Mouse (Mus musculus): ENCODE measurements around the gene Ficd. TPM values are rescaled to one million over a fixed set of nuclear protein-coding genes. Genes with fewer than 3 reads are reported as not detected.

The Ficd gene
- polyA plus RNA-seq, 1 experiment from 2014 or later = 3.8 TPM

GRCm38 (mm10) chr5:113736113-113736502 lies 505 bp downstream of the Ficd start:
- Histone ChIP-seq H3K9me3 (ENCODE audit: control insufficient read depth, low read length) (no peaks in the 10 kb centered on the region), H3K27ac (ENCODE audit: low read depth, low read length) (peak overlapping the region; percentile 93), H3K4me3 (ENCODE audit: low read depth, low read length) (peak overlapping the region; percentile 51), H3K4me1 (replicated peaks; ENCODE audit: control insufficient read depth, insufficient read depth, low read length) (peaks cover 6% of the 10 kb centered on the region; the same call in 1 of the 2 replicates), H3K4me2 (replicated peaks; ENCODE audit: low read depth, low read length) (peak overlapping the region; percentile 83), H3K36me3 (ENCODE audit: control insufficient read depth, insufficient read depth, low read length) (0 out of 2 replicates have a peak, but pooled peaks cover 9% of the 10 kb centered on the region), H3K27me3 (ENCODE audit: control insufficient read depth, insufficient read depth, low read length) (no peaks in the 10 kb centered on the region), H3K9ac (ENCODE audit: low read depth, low read length) (peak overlapping the region; percentile 71)
- DNase-seq (ENCODE audit: low spot score) (no peak), ATAC-seq (ENCODE audit: low FRiP score) (no peak; the same call in none of the 2 replicates)
- 7% methylated on average over 10 of the region's 10 CpGs for WGBS

DNA sequence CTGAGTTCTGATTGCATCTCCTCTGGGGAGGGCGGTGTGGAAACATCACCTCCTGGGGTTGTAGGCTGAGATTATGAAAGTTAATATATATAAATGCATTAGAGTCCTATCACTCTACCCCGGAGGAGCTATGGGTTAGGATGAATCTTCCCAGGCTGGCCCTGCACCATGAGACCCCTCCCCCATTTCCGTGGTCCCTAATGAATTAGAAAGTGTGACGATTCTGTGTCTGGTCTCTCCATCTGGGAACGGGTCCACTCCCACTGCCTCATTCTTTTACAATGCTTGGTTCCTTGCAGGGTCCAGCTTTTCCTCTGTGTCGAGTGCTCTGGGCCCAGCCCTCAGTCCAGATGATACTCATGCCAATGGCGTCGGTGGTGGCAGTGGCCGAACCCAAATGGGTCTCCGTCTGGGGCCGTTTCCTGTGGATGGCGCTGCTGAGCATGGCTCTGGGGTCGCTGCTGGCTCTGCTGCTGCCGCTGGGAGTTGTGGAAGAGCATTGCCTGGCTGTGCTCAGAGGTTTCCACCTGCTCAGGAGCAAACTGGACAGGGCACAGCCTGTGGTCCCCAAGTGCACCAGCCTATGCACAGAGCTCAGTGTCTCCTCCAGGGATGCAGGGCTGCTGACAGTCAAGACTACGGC lies 1.0 kb downstream of the Ficd start:
- H3K4me3 ChIP-seq (ENCODE audit: low read depth, low read length) = peak overlapping the region; percentile 51
- H3K27ac ChIP-seq (ENCODE audit: low read depth, low read length) = 0 out of 2 replicates have a peak overlapping the region, but pooled peaks have one; percentile 3
- 40% methylated on average over 15 of the region's 15 CpGs for WGBS
- ATAC-seq (ENCODE audit: low FRiP score) = no peak
- no peaks in the 10 kb centered on the region for H3K27me3 ChIP-seq (ENCODE audit: control insufficient read depth, insufficient read depth, low read length)
- no peaks in the 10 kb centered on the region for H3K9me3 ChIP-seq (ENCODE audit: control insufficient read depth, low read length)
- peak overlapping the region; percentile 83 for H3K4me2 ChIP-seq (replicated peaks; ENCODE audit: low read depth, low read length)
- H3K4me1 ChIP-seq (replicated peaks; ENCODE audit: control insufficient read depth, insufficient read depth, low read length) = peaks cover 6% of the 10 kb centered on the region; the same call in 1 of the 2 replicates
- H3K9ac ChIP-seq (ENCODE audit: low read depth, low read length) = peak overlapping the region; percentile 71; the same call in 1 of the 2 replicates
- no peak for DNase-seq (ENCODE audit: low spot score)
- peaks cover 10% of the 10 kb centered on the region; the same call in 1 of the 2 replicates for H3K36me3 ChIP-seq (ENCODE audit: control insufficient read depth, insufficient read depth, low read length)

DNA sequence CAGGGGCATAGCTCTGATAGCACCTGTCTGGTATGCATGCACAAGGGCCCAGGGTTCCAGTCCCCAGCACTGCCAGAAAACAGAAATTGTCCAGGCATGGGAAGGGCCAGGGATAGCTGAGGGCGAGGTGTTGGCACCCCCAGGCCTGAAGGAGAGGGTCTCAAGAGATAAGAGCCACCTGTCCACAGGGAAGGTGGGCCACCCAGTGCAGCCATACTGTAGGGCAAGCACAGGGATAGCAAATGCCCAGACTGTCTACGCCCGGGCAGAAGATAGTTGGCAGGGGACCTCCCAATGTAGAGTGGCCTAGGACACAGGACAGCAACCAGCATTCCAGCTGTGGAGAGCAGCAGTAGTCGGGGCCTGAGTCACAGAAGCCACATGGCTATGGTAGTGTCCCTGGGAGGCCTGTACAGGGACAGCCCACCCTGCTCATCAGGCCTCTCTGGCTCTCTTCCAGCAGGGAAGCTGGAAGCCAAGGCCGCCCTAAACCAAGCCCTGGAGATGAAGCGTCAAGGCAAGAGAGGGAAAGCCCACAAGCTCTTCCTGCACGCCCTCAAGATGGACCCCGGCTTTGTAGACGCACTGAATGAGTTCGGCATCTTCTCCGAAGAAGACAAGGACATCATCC lies 2.1 kb downstream of the Ficd start:
- no peaks in the 10 kb centered on the region for H3K27me3 ChIP-seq (ENCODE audit: control insufficient read depth, insufficient read depth, low read length)
- 92% methylated on average over 11 of the region's 11 CpGs for WGBS
- H3K9ac ChIP-seq (ENCODE audit: low read depth, low read length) = no peak overlapping the region
- no peaks in the 10 kb centered on the region for H3K9me3 ChIP-seq (ENCODE audit: control insufficient read depth, low read length)
- DNase-seq (ENCODE audit: low spot score) (no peak), ATAC-seq (ENCODE audit: low FRiP score) (no peak)
- H3K4me3 ChIP-seq (ENCODE audit: low read depth, low read length) = no peak overlapping the region
- no peak overlapping the region for H3K27ac ChIP-seq (ENCODE audit: low read depth, low read length)
- H3K4me2 ChIP-seq (replicated peaks; ENCODE audit: low read depth, low read length) = no peak overlapping the region
- peaks cover 6% of the 10 kb centered on the region; the same call in 1 of the 2 replicates for H3K4me1 ChIP-seq (replicated peaks; ENCODE audit: control insufficient read depth, insufficient read depth, low read length)
- peaks cover 14% of the 10 kb centered on the region for H3K36me3 ChIP-seq (ENCODE audit: control insufficient read depth, insufficient read depth, low read length)

GRCm38 (mm10) chr5:113747629-113748028 lies 12.0 kb downstream of the Ficd start:
- no peak overlapping the region for H3K4me2 ChIP-seq (replicated peaks; ENCODE audit: low read depth, low read length)
- no peak overlapping the region for H3K4me3 ChIP-seq (ENCODE audit: low read depth, low read length)
- peaks cover 59% of the 10 kb centered on the region for H3K36me3 ChIP-seq (ENCODE audit: control insufficient read depth, insufficient read depth, low read length)
- no peaks in the 10 kb centered on the region for H3K27me3 ChIP-seq (ENCODE audit: control insufficient read depth, insufficient read depth, low read length)
- H3K9me3 ChIP-seq (ENCODE audit: control insufficient read depth, low read length) = no peaks in the 10 kb centered on the region
- no peak overlapping the region for H3K9ac ChIP-seq (ENCODE audit: low read depth, low read length)
- 96% methylated on average over 5 of the region's 5 CpGs for WGBS
- H3K27ac ChIP-seq (ENCODE audit: low read depth, low read length) = no peak overlapping the region
- no peak for DNase-seq (ENCODE audit: low spot score)
- no peak for ATAC-seq (ENCODE audit: low FRiP score)
- H3K4me1 ChIP-seq (replicated peaks; ENCODE audit: control insufficient read depth, insufficient read depth, low read length) = no peaks in the 10 kb centered on the region

DNA sequence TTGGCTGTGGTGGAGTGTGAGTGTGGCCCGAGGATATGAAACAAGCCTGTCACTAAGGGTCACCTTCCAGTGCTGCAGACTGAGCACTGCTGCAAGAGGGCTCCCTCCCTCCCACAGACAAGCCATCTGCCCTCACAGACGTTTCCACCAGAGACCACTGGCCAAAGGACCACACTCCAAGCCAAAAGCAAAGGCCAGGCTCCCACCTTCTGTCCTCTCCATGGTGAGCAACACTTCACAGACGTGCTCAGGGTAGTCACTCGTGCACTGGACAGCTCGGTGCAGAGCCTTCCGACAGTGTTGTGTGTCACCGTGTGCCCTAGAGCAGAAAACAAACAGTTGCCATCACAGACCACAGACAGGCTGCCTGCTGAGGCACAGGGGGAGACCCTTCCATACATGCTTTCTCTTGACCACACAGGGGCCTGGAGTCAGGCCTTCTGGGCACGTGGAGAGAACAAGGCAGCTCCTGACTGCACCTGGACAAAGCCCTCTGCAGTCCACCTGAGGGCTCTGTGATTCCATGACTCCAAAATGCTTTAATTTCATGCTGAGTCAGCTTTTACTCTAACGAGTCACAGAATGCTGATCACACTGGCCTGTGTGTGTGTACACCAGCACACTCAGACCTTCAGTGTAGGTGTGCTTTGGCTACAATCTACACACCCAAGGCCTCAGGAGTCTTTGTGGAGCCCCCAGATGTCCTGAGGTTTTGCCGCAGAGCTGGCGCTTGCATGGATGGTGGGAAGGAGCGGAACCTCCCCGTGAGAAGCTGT lies 13.1 kb downstream of the Ficd start:
- DNase-seq (ENCODE audit: low spot score) = no peak
- Histone ChIP-seq H3K4me1 (replicated peaks; ENCODE audit: control insufficient read depth, insufficient read depth, low read length) (no peaks in the 10 kb centered on the region), H3K27ac (ENCODE audit: low read depth, low read length) (no peak overlapping the region), H3K9me3 (ENCODE audit: control insufficient read depth, low read length) (no peaks in the 10 kb centered on the region), H3K9ac (ENCODE audit: low read depth, low read length) (no peak overlapping the region), H3K4me3 (ENCODE audit: low read depth, low read length) (no peak overlapping the region), H3K27me3 (ENCODE audit: control insufficient read depth, insufficient read depth, low read length) (no peaks in the 10 kb centered on the region), H3K4me2 (replicated peaks; ENCODE audit: low read depth, low read length) (no peak overlapping the region), H3K36me3 (ENCODE audit: control insufficient read depth, insufficient read depth, low read length) (peaks cover 59% of the 10 kb centered on the region)
- 96% methylated on average over 13 of the region's 13 CpGs for WGBS
- no peak for ATAC-seq (ENCODE audit: low FRiP score)

DNA sequence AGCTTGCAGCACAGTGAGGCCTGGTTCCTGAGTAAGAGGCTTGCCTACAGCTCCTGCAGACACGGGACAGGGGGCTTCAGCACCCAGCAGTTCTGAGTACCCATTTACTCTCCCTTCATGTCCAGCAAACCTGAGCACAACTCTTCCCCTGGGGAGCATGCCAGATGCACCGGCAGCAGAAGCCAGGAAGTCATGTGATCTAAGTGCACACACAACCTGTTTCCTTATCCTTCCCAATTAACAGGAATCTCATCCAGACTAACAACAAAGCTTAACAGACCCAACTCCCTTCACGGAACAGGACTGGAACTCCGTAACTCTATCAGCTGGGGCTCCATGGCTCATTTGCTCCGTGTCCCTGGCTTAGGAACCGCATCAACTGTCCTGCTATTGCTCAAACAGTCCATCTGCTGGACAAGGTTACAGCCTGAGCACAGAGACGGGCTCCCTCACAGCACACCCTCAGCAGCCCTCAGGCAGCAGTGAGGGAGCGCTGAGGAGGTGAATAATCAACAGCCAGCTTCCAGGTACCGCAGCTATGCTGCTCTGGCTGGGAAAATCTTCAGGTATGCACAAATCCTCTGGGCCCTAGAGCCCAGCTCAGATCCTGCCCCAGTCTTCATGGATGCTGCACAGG lies 16.0 kb downstream of the Ficd start:
- Histone ChIP-seq H3K4me1 (replicated peaks; ENCODE audit: control insufficient read depth, insufficient read depth, low read length) (no peaks in the 10 kb centered on the region), H3K4me3 (ENCODE audit: low read depth, low read length) (no peak overlapping the region), H3K36me3 (ENCODE audit: control insufficient read depth, insufficient read depth, low read length) (peaks cover 48% of the 10 kb centered on the region), H3K27me3 (ENCODE audit: control insufficient read depth, insufficient read depth, low read length) (no peaks in the 10 kb centered on the region), H3K9me3 (ENCODE audit: control insufficient read depth, low read length) (no peaks in the 10 kb centered on the region), H3K9ac (ENCODE audit: low read depth, low read length) (no peak overlapping the region), H3K27ac (ENCODE audit: low read depth, low read length) (no peak overlapping the region), H3K4me2 (replicated peaks; ENCODE audit: low read depth, low read length) (no peak overlapping the region)
- ATAC-seq (ENCODE audit: low FRiP score) = no peak
- DNase-seq (ENCODE audit: low spot score) = no peak
- WGBS = 92% methylated on average over 9 of the region's 9 CpGs

DNA sequence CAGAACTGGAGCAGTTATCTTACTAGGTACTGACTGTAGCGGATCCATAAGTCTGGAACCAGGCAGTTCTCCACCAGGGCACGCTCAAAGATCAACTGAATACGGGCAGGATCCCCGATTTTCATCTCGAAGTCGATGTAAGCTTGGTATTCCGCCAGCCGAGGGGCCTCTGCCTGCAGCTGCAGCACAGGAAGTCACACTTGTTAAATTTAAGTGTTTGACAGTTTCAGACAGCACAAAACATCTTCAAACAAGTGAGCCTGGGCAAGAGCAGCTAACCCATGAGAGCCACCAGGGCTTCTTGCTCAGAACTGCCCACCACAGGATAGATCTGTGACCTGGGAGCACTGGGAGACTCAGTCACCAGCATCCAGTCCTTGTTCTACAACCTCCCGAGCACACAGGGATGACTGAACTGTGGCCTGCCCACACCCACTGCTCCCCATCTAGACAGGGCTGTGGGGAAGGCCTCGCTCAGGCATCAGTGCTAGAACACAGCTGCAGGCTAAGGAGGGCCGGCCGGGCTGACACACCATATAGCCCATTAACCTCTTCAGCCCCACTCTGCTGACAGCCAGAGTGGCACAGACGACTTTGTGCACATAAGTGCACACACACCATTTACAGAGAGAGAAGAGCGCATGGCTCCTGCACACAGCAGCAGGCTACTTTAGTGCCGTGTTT lies 19.9 kb downstream of the Ficd start:
- no peak overlapping the region for H3K4me2 ChIP-seq (replicated peaks; ENCODE audit: low read depth, low read length)
- ATAC-seq (ENCODE audit: low FRiP score) (no peak), DNase-seq (ENCODE audit: low spot score) (no peak)
- no peaks in the 10 kb centered on the region for H3K4me1 ChIP-seq (replicated peaks; ENCODE audit: control insufficient read depth, insufficient read depth, low read length)
- H3K27me3 ChIP-seq (ENCODE audit: control insufficient read depth, insufficient read depth, low read length) = no peaks in the 10 kb centered on the region
- whole genome bisulfite sequencing = 93% methylated on average over 15 of the region's 15 CpGs
- H3K4me3 ChIP-seq (ENCODE audit: low read depth, low read length) = no peak overlapping the region
- no peaks in the 10 kb centered on the region for H3K9me3 ChIP-seq (ENCODE audit: control insufficient read depth, low read length)
- peaks cover 46% of the 10 kb centered on the region for H3K36me3 ChIP-seq (ENCODE audit: control insufficient read depth, insufficient read depth, low read length)
- no peak overlapping the region for H3K9ac ChIP-seq (ENCODE audit: low read depth, low read length)
- no peak overlapping the region for H3K27ac ChIP-seq (ENCODE audit: low read depth, low read length)

DNA sequence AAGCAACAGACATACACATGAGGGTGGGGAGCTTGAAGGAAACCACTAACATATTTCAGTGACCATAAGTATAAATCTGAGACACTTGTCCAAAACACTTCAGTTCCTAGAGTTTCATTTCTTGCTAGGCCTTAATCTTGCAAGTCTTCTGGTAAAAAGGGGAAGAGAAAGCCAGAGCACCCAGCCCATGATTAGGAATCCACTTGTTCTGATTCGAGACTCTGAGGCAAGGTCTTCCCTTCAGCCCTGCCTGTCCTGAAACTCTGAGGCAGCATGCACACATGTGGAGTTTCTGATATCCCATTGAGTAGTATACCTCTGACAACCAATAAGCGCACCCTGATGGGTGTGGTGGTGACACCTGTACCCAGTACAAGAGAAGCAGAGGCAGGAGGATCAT lies 26.0 kb downstream of the Ficd start:
- no peak overlapping the region for H3K4me2 ChIP-seq (replicated peaks; ENCODE audit: low read depth, low read length)
- H3K9me3 ChIP-seq (ENCODE audit: control insufficient read depth, low read length) = no peaks in the 10 kb centered on the region
- H3K27me3 ChIP-seq (ENCODE audit: control insufficient read depth, insufficient read depth, low read length) = no peaks in the 10 kb centered on the region
- peaks cover 27% of the 10 kb centered on the region; the same call in 1 of the 2 replicates for H3K36me3 ChIP-seq (ENCODE audit: control insufficient read depth, insufficient read depth, low read length)
- ATAC-seq (ENCODE audit: low FRiP score) = no peak
- 89% methylated on average over 2 of the region's 2 CpGs for WGBS
- H3K4me3 ChIP-seq (ENCODE audit: low read depth, low read length) = no peak overlapping the region
- H3K4me1 ChIP-seq (replicated peaks; ENCODE audit: control insufficient read depth, insufficient read depth, low read length) = no peaks in the 10 kb centered on the region
- no peak for DNase-seq (ENCODE audit: low spot score)
- no peak overlapping the region for H3K9ac ChIP-seq (ENCODE audit: low read depth, low read length)
- H3K27ac ChIP-seq (ENCODE audit: low read depth, low read length) = no peak overlapping the region

Data from hindbrain, embryonic 11.5 days (tissue).